ENCODE assay signal across 15 mouse cellular contexts in the genomic region with DNA sequence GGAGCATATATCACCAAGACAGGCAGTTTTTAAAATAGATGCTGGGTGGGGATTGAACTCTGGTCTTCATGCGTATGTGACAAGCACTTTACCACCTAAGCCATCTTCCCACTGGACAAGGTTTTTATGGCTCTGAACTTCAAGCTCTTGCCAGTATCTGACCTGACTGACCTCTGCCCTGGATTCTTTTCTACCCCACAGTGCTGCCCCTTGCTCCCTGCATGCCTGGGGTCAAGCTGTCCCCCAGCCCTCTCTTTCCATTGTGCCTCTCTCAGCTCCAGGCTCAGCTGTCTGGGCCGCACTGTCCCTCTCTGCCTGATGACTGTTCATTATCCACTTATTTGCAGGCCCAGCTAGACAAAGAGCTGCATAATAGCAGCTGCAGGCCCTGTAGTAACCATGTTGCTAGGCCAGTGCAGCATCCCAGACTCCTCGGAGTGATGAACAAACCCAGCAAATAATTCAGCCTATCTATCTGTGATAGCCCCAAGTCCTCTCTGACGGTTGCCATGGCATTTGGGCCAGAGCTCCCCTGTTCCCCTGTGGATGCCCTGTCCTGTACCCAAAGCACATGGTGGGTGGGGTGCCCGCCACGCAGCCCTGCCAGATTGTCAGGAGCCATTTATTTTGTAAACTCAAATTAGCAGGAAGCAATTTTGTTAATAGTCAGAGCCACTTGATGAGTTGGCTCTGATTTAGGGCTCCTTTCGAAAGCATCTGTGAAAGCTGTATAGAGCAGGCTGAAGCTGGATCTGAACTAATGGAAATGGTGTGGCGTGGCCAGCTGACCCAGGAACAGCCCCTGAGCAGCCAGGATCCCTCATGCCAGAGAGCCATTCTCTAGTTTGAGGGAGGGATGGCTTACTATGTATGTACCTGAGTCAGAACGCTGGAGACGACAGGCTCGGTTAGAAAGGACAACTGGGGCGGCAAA. TPM values are rescaled to one million over a fixed set of nuclear protein-coding genes. Genes with fewer than 3 reads are reported as not detected.
DNase-seq lines count a peak whose midpoint lies in the region; ATAC-seq lines count a peak whose summit lies in the region.
"Had no signal": no experiment of that assay in that cellular context is flagged by ENCODE, and none has a peak within 500 bp of the region (broad histone marks: within the 10 kb centered on the region; RNA-seq: fewer than 3 reads in every experiment).

No protein-coding gene starts in this region.

- H3K27ac ChIP-seq in forebrain, embryonic 10.5 days = peak overlapping the region; percentile 62
- no peak overlapping the region for H3K27ac ChIP-seq in hindbrain, embryonic 14.5 days
- H3K27ac ChIP-seq in midbrain, embryonic 16.5 days (ENCODE audit: low read length) = 0 out of 2 replicates have a peak overlapping the region, but pooled peaks have one; percentile 10
- H3K27ac ChIP-seq: embryonic facial prominence, embryonic 15.5 days; intestine, embryonic 15.5 days; liver, embryonic 13.5 days; macrophage had no signal

- peak; percentile 71 for ATAC-seq in hindbrain, embryonic 14.5 days (ENCODE audit: low FRiP score)
- ATAC-seq in midbrain, embryonic 16.5 days = no peak
- ATAC-seq: intestine, embryonic 15.5 days had no signal

- H3K36me3 ChIP-seq in forebrain, embryonic 10.5 days (replicated peaks) = peaks cover 4% of the 10 kb centered on the region; the same call in 1 of the 2 replicates
- H3K36me3 ChIP-seq in hindbrain, embryonic 14.5 days (replicated peaks; ENCODE audit: control insufficient read depth, insufficient read depth) = no peaks in the 10 kb centered on the region
- H3K36me3 ChIP-seq in midbrain, embryonic 16.5 days (ENCODE audit: control insufficient read depth, insufficient read depth, low read length) = no peaks in the 10 kb centered on the region
- H3K36me3 ChIP-seq: embryonic facial prominence, embryonic 15.5 days; heart, embryonic 12.5 days; intestine, embryonic 15.5 days; liver, embryonic 13.5 days had no signal

- H3K9ac ChIP-seq in hindbrain, embryonic 14.5 days = no peak overlapping the region
- peak overlapping the region; percentile 30; the same call in 1 of the 2 replicates for H3K9ac ChIP-seq in midbrain, embryonic 16.5 days (ENCODE audit: low read depth, low read length)
- H3K9ac ChIP-seq: embryonic facial prominence, embryonic 15.5 days; heart, embryonic 12.5 days; intestine, embryonic 15.5 days; liver, embryonic 13.5 days had no signal

- H3K27me3 ChIP-seq in forebrain, embryonic 10.5 days (ENCODE audit: poor library complexity, severe bottlenecking) = no peaks in the 10 kb centered on the region
- H3K27me3 ChIP-seq in hindbrain, embryonic 14.5 days (ENCODE audit: control insufficient read depth, insufficient read depth, low read length) = no peaks in the 10 kb centered on the region
- no peaks in the 10 kb centered on the region for H3K27me3 ChIP-seq in midbrain, embryonic 16.5 days (ENCODE audit: control insufficient read depth, insufficient read depth, low read depth, low read length)
- H3K27me3 ChIP-seq: embryonic facial prominence, embryonic 15.5 days; heart, embryonic 12.5 days; intestine, embryonic 15.5 days; liver, embryonic 13.5 days had no signal

- no peak overlapping the region for H3K4me3 ChIP-seq in forebrain, embryonic 10.5 days
- H3K4me3 ChIP-seq in hindbrain, embryonic 14.5 days (replicated peaks; ENCODE audit: low read length) = no peak overlapping the region
- H3K4me3 ChIP-seq in midbrain, embryonic 16.5 days (ENCODE audit: low read depth, low read length) = no peak overlapping the region
- H3K4me3 ChIP-seq: embryonic facial prominence, embryonic 15.5 days; heart, embryonic 12.5 days; intestine, embryonic 15.5 days; liver, embryonic 13.5 days had no signal

- no peak overlapping the region for H3K4me2 ChIP-seq in hindbrain, embryonic 14.5 days (replicated peaks)
- no peak overlapping the region for H3K4me2 ChIP-seq in midbrain, embryonic 16.5 days (ENCODE audit: low read length)
- H3K4me2 ChIP-seq: embryonic facial prominence, embryonic 15.5 days; heart, embryonic 12.5 days; intestine, embryonic 15.5 days; liver, embryonic 13.5 days had no signal

- intact Hi-C loops in heart, postnatal 14 days (cut with DNase I) = loop anchor here (10.0 kb wide), 1 partner anchor 488 kb away; a partner anchor contains a TSS

- H3K9me3 ChIP-seq in forebrain, embryonic 10.5 days = no peaks in the 10 kb centered on the region; the same call in 1 of the 2 replicates
- no peaks in the 10 kb centered on the region for H3K9me3 ChIP-seq in hindbrain, embryonic 14.5 days (ENCODE audit: control insufficient read depth, low read length)
- no peaks in the 10 kb centered on the region for H3K9me3 ChIP-seq in midbrain, embryonic 16.5 days (replicated peaks; ENCODE audit: control insufficient read depth, low read length, poor library complexity, severe bottlenecking)
- H3K9me3 ChIP-seq: embryonic facial prominence, embryonic 15.5 days; intestine, embryonic 15.5 days; liver, embryonic 13.5 days had no signal

- H3K4me1 ChIP-seq in forebrain, embryonic 10.5 days = peaks cover 21% of the 10 kb centered on the region
- H3K4me1 ChIP-seq in hindbrain, embryonic 14.5 days (replicated peaks; ENCODE audit: control insufficient read depth, insufficient read depth, low read length) = no peaks in the 10 kb centered on the region
- H3K4me1 ChIP-seq in midbrain, embryonic 16.5 days (ENCODE audit: control insufficient read depth, insufficient read depth, low read length) = peaks cover 3% of the 10 kb centered on the region; the same call in 1 of the 2 replicates
- H3K4me1 ChIP-seq: embryonic facial prominence, embryonic 15.5 days; liver, embryonic 13.5 days had no signal

- WGBS in forebrain, embryonic 10.5 days = 82% methylated on average over 12 of the region's 12 CpGs
- WGBS in hindbrain, embryonic 14.5 days = 53% methylated on average over 12 of the region's 12 CpGs
- 72% methylated on average over 12 of the region's 12 CpGs for WGBS in midbrain, embryonic 16.5 days

- peak; percentile 58 for DNase-seq in embryo, embryonic 10 days (ENCODE audit: low spot score)
- DNase-seq in forebrain, embryonic 10.5 days (ENCODE audit: extremely low spot score, low spot score) = no peak
- no peak for DNase-seq in hindbrain, embryonic 14.5 days (ENCODE audit: low spot score)
- no peak for DNase-seq in lung, postnatal 36 days
- DNase-seq in heart, postnatal 14 days = no peak
- no peak for DNase-seq in lung, postnatal 10 days
- no peak for DNase-seq in kidney, adult 11 months
- DNase-seq: adrenal gland, adult 2 months; liver, embryonic 13.5 days; right cerebral cortex, postnatal 4 days had no signal

RNA-seq across cellular contexts. Expression of a gene that starts 47.8 kb away (rescaled TPM):
- polyA plus RNA-seq in forebrain, embryonic 10.5 days (2016; fragmentation: Nextera tagmentation; extraction: Ambion mirVana) = 127 and 136 TPM in 2 replicates
- 51.5 and 52.7 TPM in 2 replicates for polyA plus RNA-seq in hindbrain, embryonic 14.5 days (2014; fragmentation: Nextera tagmentation; extraction: Ambion mirVana)
- 37.9 and 38.1 TPM in 2 replicates for polyA plus RNA-seq in midbrain, embryonic 16.5 days (2015; fragmentation: Nextera tagmentation; extraction: Ambion mirVana)
- total RNA-seq in heart, postnatal 14 days (2021) = 100 to 1,000 TPM; 117 to 124 TPM
